Mouse (Mus musculus) liver, postnatal 0 days (tissue): Measurements from ENCODE around the gene Fmo1.

Experiments
- CTCF ChIP-seq: sonication (generic); IDR thresholded peaks from 2 replicates; pipeline ENCODE4 v1.5.1; 2016; ENCODE audit warnings: antibody characterized with exemption, low read depth
- EP300 ChIP-seq: IDR thresholded peaks from 2 replicates; pipeline ENCODE4 v1.6.1; 2016; ENCODE audit warnings: antibody characterized with exemption, low read depth, mild to moderate bottlenecking

- no peak for TF ChIP-seq CTCF
- TF ChIP-seq EP300 = no peak
Measured at GRCm38 (mm10) chr1:162785222-162785621, 81.2 kb downstream of the Fmo1 start.
